ENCODE assay signal across 13 mouse cellular contexts in the genomic region with DNA sequence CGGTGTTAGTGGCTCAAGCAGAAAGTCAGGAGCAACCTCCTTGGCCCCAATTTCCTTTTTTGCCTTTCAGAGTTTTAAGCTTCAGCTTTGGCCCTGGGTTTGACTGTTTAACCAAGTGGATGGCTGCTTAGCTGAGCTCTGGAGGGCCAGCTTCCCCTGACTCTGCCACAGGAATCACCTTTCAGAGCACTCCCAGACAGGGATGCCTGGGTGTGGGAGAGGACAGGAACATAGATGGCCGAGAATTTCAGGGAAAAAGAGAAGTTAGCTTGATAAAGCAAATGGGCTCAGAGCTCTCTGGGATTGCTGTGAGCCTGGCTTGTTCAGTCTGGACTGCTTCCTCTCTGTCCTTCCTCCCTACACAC. TPM values are rescaled to one million over a fixed set of nuclear protein-coding genes. Genes with fewer than 3 reads are reported as not detected.
DNase-seq lines count a peak whose midpoint lies in the region; ATAC-seq and TF ChIP-seq lines count a peak whose summit lies in the region.
"Had no signal": no experiment of that assay in that cellular context is flagged by ENCODE, and none has a peak within 500 bp of the region (broad histone marks: within the 10 kb centered on the region; RNA-seq: fewer than 3 reads in every experiment).

No protein-coding gene starts in this region.

- 0 out of 2 replicates have a peak overlapping the region, but pooled peaks have one; percentile 41 for H3K27ac ChIP-seq in stomach, embryonic 14.5 days (ENCODE audit: low read length)
- no peak overlapping the region for H3K27ac ChIP-seq in stomach, postnatal 0 days (replicated peaks)
- H3K27ac ChIP-seq in hindbrain, embryonic 13.5 days: peak overlapping the region; percentile 96
- H3K27ac ChIP-seq in midbrain, embryonic 14.5 days (replicated peaks; ENCODE audit: low read depth, low read length): peak overlapping the region; percentile 93
- H3K27ac ChIP-seq in lung, postnatal 0 days (ENCODE audit: low read length): no peak overlapping the region
- no peak overlapping the region for H3K27ac ChIP-seq in liver, postnatal 0 days (ENCODE audit: low read depth)
- H3K27ac ChIP-seq: embryonic facial prominence, embryonic 15.5 days had no signal

- no peaks in the 10 kb centered on the region for H3K9me3 ChIP-seq in stomach, embryonic 14.5 days (ENCODE audit: control insufficient read depth, low read depth, low read length)
- no peaks in the 10 kb centered on the region for H3K9me3 ChIP-seq in stomach, postnatal 0 days (ENCODE audit: control insufficient read depth, low read length)
- no peaks in the 10 kb centered on the region for H3K9me3 ChIP-seq in hindbrain, embryonic 13.5 days
- H3K9me3 ChIP-seq in midbrain, embryonic 14.5 days (ENCODE audit: control insufficient read depth, low read length): no peaks in the 10 kb centered on the region
- no peaks in the 10 kb centered on the region for H3K9me3 ChIP-seq in lung, postnatal 0 days (ENCODE audit: low read length)
- H3K9me3 ChIP-seq in liver, postnatal 0 days (ENCODE audit: low read length): no peaks in the 10 kb centered on the region
- H3K9me3 ChIP-seq: embryonic facial prominence, embryonic 15.5 days had no signal

- H3K27me3 ChIP-seq in stomach, embryonic 14.5 days (ENCODE audit: control insufficient read depth, insufficient read depth, low read length): no peaks in the 10 kb centered on the region
- no peaks in the 10 kb centered on the region for H3K27me3 ChIP-seq in stomach, postnatal 0 days (ENCODE audit: control insufficient read depth, insufficient read depth, low read length)
- no peaks in the 10 kb centered on the region for H3K27me3 ChIP-seq in hindbrain, embryonic 13.5 days
- H3K27me3 ChIP-seq in midbrain, embryonic 14.5 days (ENCODE audit: control insufficient read depth, insufficient read depth, low read length): no peaks in the 10 kb centered on the region
- no peaks in the 10 kb centered on the region for H3K27me3 ChIP-seq in lung, postnatal 0 days (replicated peaks; ENCODE audit: insufficient read depth, low read length)
- no peaks in the 10 kb centered on the region for H3K27me3 ChIP-seq in liver, postnatal 0 days (ENCODE audit: insufficient read depth, low read length)
- H3K27me3 ChIP-seq: embryonic facial prominence, embryonic 15.5 days had no signal

- 18% methylated on average over 2 of the region's 2 CpGs for WGBS in stomach, embryonic 14.5 days
- 9% methylated on average over 2 of the region's 2 CpGs for WGBS in stomach, postnatal 0 days
- WGBS in hindbrain, embryonic 13.5 days: 24% methylated on average over 2 of the region's 2 CpGs
- WGBS in midbrain, embryonic 14.5 days: 25% methylated on average over 2 of the region's 2 CpGs
- WGBS in lung, postnatal 0 days: 15% methylated on average over 2 of the region's 2 CpGs
- WGBS in liver, postnatal 0 days (ENCODE audit: insufficient replicate concordance): 11% methylated on average over 2 of the region's 2 CpGs

- H3K4me1 ChIP-seq in stomach, embryonic 14.5 days (ENCODE audit: control insufficient read depth, insufficient read depth, low read length): no peaks in the 10 kb centered on the region
- no peaks in the 10 kb centered on the region for H3K4me1 ChIP-seq in stomach, postnatal 0 days (replicated peaks; ENCODE audit: control insufficient read depth, insufficient read depth)
- peaks cover 30% of the 10 kb centered on the region for H3K4me1 ChIP-seq in hindbrain, embryonic 13.5 days (replicated peaks)
- H3K4me1 ChIP-seq in midbrain, embryonic 14.5 days (ENCODE audit: control insufficient read depth, insufficient read depth, low read length): peaks cover 23% of the 10 kb centered on the region
- no peaks in the 10 kb centered on the region for H3K4me1 ChIP-seq in lung, postnatal 0 days (ENCODE audit: insufficient read depth, low read depth, low read length)
- no peaks in the 10 kb centered on the region for H3K4me1 ChIP-seq in liver, postnatal 0 days (ENCODE audit: insufficient read depth)
- H3K4me1 ChIP-seq: embryonic facial prominence, embryonic 15.5 days had no signal

- H3K36me3 ChIP-seq in stomach, embryonic 14.5 days (ENCODE audit: control insufficient read depth, insufficient read depth, low read length): no peaks in the 10 kb centered on the region
- H3K36me3 ChIP-seq in stomach, postnatal 0 days (ENCODE audit: control insufficient read depth, insufficient read depth, low read length): no peaks in the 10 kb centered on the region
- H3K36me3 ChIP-seq in hindbrain, embryonic 13.5 days: no peaks in the 10 kb centered on the region
- no peaks in the 10 kb centered on the region for H3K36me3 ChIP-seq in midbrain, embryonic 14.5 days (ENCODE audit: control insufficient read depth, insufficient read depth, low read length)
- no peaks in the 10 kb centered on the region for H3K36me3 ChIP-seq in lung, postnatal 0 days (ENCODE audit: insufficient read depth, low read length)
- H3K36me3 ChIP-seq in liver, postnatal 0 days (replicated peaks; ENCODE audit: insufficient read depth, low read length): no peaks in the 10 kb centered on the region
- H3K36me3 ChIP-seq: embryonic facial prominence, embryonic 15.5 days had no signal

- no peak overlapping the region for H3K4me2 ChIP-seq in stomach, embryonic 14.5 days (replicated peaks; ENCODE audit: low read depth, low read length)
- H3K4me2 ChIP-seq in stomach, postnatal 0 days (replicated peaks; ENCODE audit: low read depth): no peak overlapping the region
- H3K4me2 ChIP-seq in hindbrain, embryonic 13.5 days: no peak overlapping the region
- 0 out of 2 replicates have a peak overlapping the region, but pooled peaks have one; percentile 4 for H3K4me2 ChIP-seq in midbrain, embryonic 14.5 days (ENCODE audit: low read length)
- no peak overlapping the region for H3K4me2 ChIP-seq in lung, postnatal 0 days (replicated peaks; ENCODE audit: low read depth, low read length)
- no peak overlapping the region for H3K4me2 ChIP-seq in liver, postnatal 0 days (ENCODE audit: low read depth, low read length)
- H3K4me2 ChIP-seq: embryonic facial prominence, embryonic 15.5 days had no signal

- DNase-seq in stomach, postnatal 0 days (ENCODE audit: low spot score): no peak
- DNase-seq in midbrain, embryonic 14.5 days: no peak
- no peak for DNase-seq in lung, postnatal 0 days (ENCODE audit: low spot score)
- no peak for DNase-seq in adrenal gland, adult 18-20 months (ENCODE audit: low spot score in 2 of 2)
- DNase-seq in liver, postnatal 0 days: no peak
- DNase-seq: adrenal gland, postnatal 25 days; liver; spleen, adult 18-20 months had no signal

- no peak for TF ChIP-seq EP300 in stomach, postnatal 0 days (optimal IDR thresholded peaks at IDR 0.05)
- TF ChIP-seq EP300 in lung, postnatal 0 days (IDR thresholded peaks at IDR 0.05): no peak
- no peak for TF ChIP-seq EP300 in liver, postnatal 0 days (IDR thresholded peaks at IDR 0.05; ENCODE audit: low read depth)

- no peak for TF ChIP-seq CTCF in stomach, postnatal 0 days (IDR thresholded peaks at IDR 0.05; ENCODE audit: low read depth)
- TF ChIP-seq CTCF in lung, postnatal 0 days (IDR thresholded peaks at IDR 0.05): no peak
- TF ChIP-seq CTCF in liver, postnatal 0 days (IDR thresholded peaks at IDR 0.05; ENCODE audit: low read depth): no peak

- H3K9ac ChIP-seq in stomach, embryonic 14.5 days (replicated peaks; ENCODE audit: low read depth, low read length): no peak overlapping the region
- H3K9ac ChIP-seq in stomach, postnatal 0 days (ENCODE audit: low read length): no peak overlapping the region
- H3K9ac ChIP-seq in hindbrain, embryonic 13.5 days: peak overlapping the region; percentile 56
- peak overlapping the region; percentile 48 for H3K9ac ChIP-seq in midbrain, embryonic 14.5 days (replicated peaks; ENCODE audit: low read length)
- H3K9ac ChIP-seq in lung, postnatal 0 days (replicated peaks; ENCODE audit: low read depth): no peak overlapping the region
- no peak overlapping the region for H3K9ac ChIP-seq in liver, postnatal 0 days (replicated peaks)
- H3K9ac ChIP-seq: embryonic facial prominence, embryonic 15.5 days had no signal

- ATAC-seq in stomach, embryonic 14.5 days (ENCODE audit: insufficient number of reproducible peaks, insufficient read depth, low FRiP score, low read depth): no peak
- no peak for ATAC-seq in stomach, postnatal 0 days (ENCODE audit: low FRiP score, low TSS enrichment)
- peak; percentile 55 for ATAC-seq in hindbrain, embryonic 13.5 days (ENCODE audit: low FRiP score)
- peak; percentile 53; the same call in 1 of the 2 replicates for ATAC-seq in midbrain, embryonic 14.5 days (ENCODE audit: low FRiP score, low TSS enrichment)
- ATAC-seq in lung, postnatal 0 days: no peak
- ATAC-seq in liver, postnatal 0 days: no peak
- ATAC-seq: CD4-positive, CD25-positive, alpha-beta regulatory T cell, adult 4 months; intestine, postnatal 0 days had no signal

- no peak overlapping the region for H3K4me3 ChIP-seq in stomach, embryonic 14.5 days (ENCODE audit: low read depth, low read length)
- H3K4me3 ChIP-seq in stomach, postnatal 0 days (ENCODE audit: low read depth, low read length): no peak overlapping the region
- H3K4me3 ChIP-seq in hindbrain, embryonic 13.5 days: no peak overlapping the region
- no peak overlapping the region for H3K4me3 ChIP-seq in midbrain, embryonic 14.5 days (replicated peaks; ENCODE audit: low read depth, low read length)
- no peak overlapping the region for H3K4me3 ChIP-seq in lung, postnatal 0 days (ENCODE audit: low read depth, low read length)
- H3K4me3 ChIP-seq in liver, postnatal 0 days (ENCODE audit: low read depth, low read length): no peak overlapping the region
- H3K4me3 ChIP-seq: embryonic facial prominence, embryonic 15.5 days had no signal

RNA-seq across cellular contexts. Expression of gene Chchd6, which starts 18.6 kb away (rescaled TPM):
- 50.9 and 62.0 TPM in 2 replicates for polyA plus RNA-seq in stomach, embryonic 14.5 days (2014; fragmentation: Nextera tagmentation; extraction: Ambion mirVana)
- polyA plus RNA-seq in stomach, postnatal 0 days (2015; fragmentation: Nextera tagmentation; extraction: Ambion mirVana): 19.5 and 22.7 TPM in 2 replicates
- polyA plus RNA-seq in hindbrain, embryonic 13.5 days (2015; fragmentation: Nextera tagmentation; extraction: Ambion mirVana): 125 and 126 TPM in 2 replicates
- 164 and 204 TPM in 2 replicates for polyA plus RNA-seq in midbrain, embryonic 14.5 days (2014; fragmentation: Nextera tagmentation; extraction: Ambion mirVana)
- polyA plus RNA-seq in lung, postnatal 0 days (2015; fragmentation: Nextera tagmentation; extraction: Ambion mirVana): 24.6 and 25.0 TPM in 2 replicates
- total RNA-seq in adrenal gland, adult 18-20 months (2021): 10 to 100 TPM; 30.3 to 51.6 TPM
- 8.4 and 8.8 TPM in 2 replicates for polyA plus RNA-seq in liver, postnatal 0 days (2015; fragmentation: Nextera tagmentation; extraction: Ambion mirVana)

RNA-seq across cellular contexts. Expression of gene Txnrd3, which starts 29.7 kb away (rescaled TPM):
- polyA plus RNA-seq in stomach, embryonic 14.5 days (2014; fragmentation: Nextera tagmentation; extraction: Ambion mirVana): 12.0 and 12.9 TPM in 2 replicates
- 11.5 and 11.7 TPM in 2 replicates for polyA plus RNA-seq in stomach, postnatal 0 days (2015; fragmentation: Nextera tagmentation; extraction: Ambion mirVana)
- polyA plus RNA-seq in hindbrain, embryonic 13.5 days (2015; fragmentation: Nextera tagmentation; extraction: Ambion mirVana): 12.8 and 13.8 TPM in 2 replicates
- 16.3 and 17.6 TPM in 2 replicates for polyA plus RNA-seq in midbrain, embryonic 14.5 days (2014; fragmentation: Nextera tagmentation; extraction: Ambion mirVana)
- polyA plus RNA-seq in lung, postnatal 0 days (2015; fragmentation: Nextera tagmentation; extraction: Ambion mirVana): 20.6 and 26.3 TPM in 2 replicates
- total RNA-seq in adrenal gland, adult 18-20 months (2021): 10 to 100 TPM; 10.2 to 10.7 TPM
- polyA plus RNA-seq in liver, postnatal 0 days (2015; fragmentation: Nextera tagmentation; extraction: Ambion mirVana): 4.2 and 4.6 TPM in 2 replicates

Comparison
In these comparisons a context has a peak if more than half of its experiments do, and no peak if none do; other contexts are left out.
1. H3K27ac ChIP-seq: peak in stomach, embryonic 14.5 days (single experiment), hindbrain, embryonic 13.5 days (single experiment) and midbrain, embryonic 14.5 days (single experiment); none in stomach, postnatal 0 days (single experiment), lung, postnatal 0 days (single experiment) and liver, postnatal 0 days (single experiment).
2. ATAC-seq: peak in hindbrain, embryonic 13.5 days (single experiment) and midbrain, embryonic 14.5 days (single experiment); none in stomach, embryonic 14.5 days (single experiment), stomach, postnatal 0 days (single experiment), lung, postnatal 0 days (single experiment) and liver, postnatal 0 days (single experiment).
3. H3K9ac ChIP-seq: peak in hindbrain, embryonic 13.5 days (single experiment) and midbrain, embryonic 14.5 days (single experiment); none in stomach, embryonic 14.5 days (single experiment), stomach, postnatal 0 days (single experiment), lung, postnatal 0 days (single experiment) and liver, postnatal 0 days (single experiment).